Mouse (Mus musculus): ENCODE results near the gene Tor4a. TPM values are rescaled to one million over a fixed set of nuclear protein-coding genes. Genes with fewer than 3 reads are reported as not detected.
A peak's percentile ranks its signal among the peaks of the same experiment; 100 is the strongest.

Tor4a gene
- polyA plus RNA-seq, 1 experiment, result not detected

GRCm38 (mm10) chr2:25221331-25221772, 24.7 kb upstream of the Tor4a start:
- H3K27ac ChIP-seq (ENCODE audit: insufficient read depth, low read depth, low read length), result no peak overlapping the region
- no peak for TF ChIP-seq CTCF (IDR thresholded peaks at IDR 0.05; ENCODE audit: insufficient read depth, low read depth, low read length)
- no peaks in the 10 kb centered on the region for H3K4me1 ChIP-seq (ENCODE audit: control insufficient read depth, insufficient read depth, low read length)
- no peak overlapping the region for H3K4me3 ChIP-seq (ENCODE audit: insufficient read depth, low read depth, low read length)
- 74% methylated on average over 5 of the region's 5 CpGs for WGBS

DNA sequence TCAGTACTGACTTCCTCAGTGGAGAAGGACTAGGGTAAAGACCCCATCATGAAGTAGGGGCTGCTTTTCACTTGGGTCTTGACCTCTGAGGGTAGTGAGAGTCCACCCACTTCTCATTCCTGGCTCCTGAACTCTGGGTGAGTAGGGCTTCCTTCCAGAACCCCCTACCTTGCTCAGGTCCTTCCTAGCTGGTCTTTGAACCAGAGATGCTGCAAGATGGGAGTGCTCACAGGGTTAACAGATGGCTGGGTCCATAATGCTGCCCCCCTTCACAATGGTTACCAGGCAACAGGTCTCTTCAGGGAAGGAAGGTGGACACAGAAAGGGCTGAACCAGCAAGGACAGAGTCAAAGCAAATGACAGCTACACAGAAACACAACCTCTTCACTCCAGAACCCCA, 21.8 kb upstream of the Tor4a start, which contains the start of gene Fam166a:
TSS of gene Fam166a (plus strand) at position 301 of the 400 bp plus-strand sequence.
- TF ChIP-seq POLR2A (IDR thresholded peaks at IDR 0.05; ENCODE audit: insufficient read depth, low read depth, low read length), result no peak
- TF ChIP-seq CTCF (IDR thresholded peaks at IDR 0.05; ENCODE audit: insufficient read depth, low read depth, low read length), result no peak
- Histone ChIP-seq H3K4me3 (ENCODE audit: insufficient read depth, low read depth, low read length) (no peak within 1 kb of the TSS), H3K27ac (ENCODE audit: insufficient read depth, low read depth, low read length) (no peak within 1 kb of the TSS), H3K4me1 (ENCODE audit: control insufficient read depth, insufficient read depth, low read length) (no peaks in the 10 kb centered on the region)

DNA sequence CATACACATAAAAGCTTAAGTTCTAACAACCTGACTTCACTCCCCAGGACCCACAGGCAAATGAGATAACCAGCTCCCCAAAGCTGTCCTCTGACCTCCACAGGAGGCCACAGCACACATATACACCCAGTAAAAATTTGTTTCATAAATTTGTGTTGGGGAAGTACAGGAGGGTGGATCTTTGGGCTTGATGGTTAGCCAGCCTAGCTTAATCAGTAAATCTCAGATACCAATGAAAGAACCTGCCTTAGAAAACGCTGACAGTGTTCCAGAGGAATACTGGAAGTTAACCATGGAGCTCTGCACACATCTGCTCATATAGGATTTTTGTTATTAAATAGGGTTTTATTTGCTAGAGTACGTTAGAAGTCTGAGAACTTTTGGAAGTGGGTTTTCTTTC, 21.0 kb upstream of the Tor4a start:
- no peak for TF ChIP-seq POLR2A (IDR thresholded peaks at IDR 0.05; ENCODE audit: insufficient read depth, low read depth, low read length)
- TF ChIP-seq CTCF (IDR thresholded peaks at IDR 0.05; ENCODE audit: insufficient read depth, low read depth, low read length), result no peak
- Histone ChIP-seq H3K4me3 (ENCODE audit: insufficient read depth, low read depth, low read length) (no peak overlapping the region), H3K4me1 (ENCODE audit: control insufficient read depth, insufficient read depth, low read length) (no peaks in the 10 kb centered on the region), H3K27ac (ENCODE audit: insufficient read depth, low read depth, low read length) (no peak overlapping the region)
- WGBS, result 70% methylated on average over 2 of the region's 2 CpGs

GRCm38 (mm10) chr2:25214444-25214843, 17.8 kb upstream of the Tor4a start, which contains the start of gene Stpg3:
Stpg3 (minus strand) TSS chr2:25214637.
- Histone ChIP-seq H3K4me1 (ENCODE audit: control insufficient read depth, insufficient read depth, low read length) (peaks cover 8% of the 10 kb centered on the region), H3K27ac (ENCODE audit: insufficient read depth, low read depth, low read length) (no peak within 1 kb of the TSS), H3K4me3 (ENCODE audit: insufficient read depth, low read depth, low read length) (no peak within 1 kb of the TSS)
- WGBS, result 77% methylated on average over 3 of the region's 3 CpGs
- TF ChIP-seq CTCF (IDR thresholded peaks at IDR 0.05; ENCODE audit: insufficient read depth, low read depth, low read length) (no peak), POLR2A (IDR thresholded peaks at IDR 0.05; ENCODE audit: insufficient read depth, low read depth, low read length) (no peak)

DNA sequence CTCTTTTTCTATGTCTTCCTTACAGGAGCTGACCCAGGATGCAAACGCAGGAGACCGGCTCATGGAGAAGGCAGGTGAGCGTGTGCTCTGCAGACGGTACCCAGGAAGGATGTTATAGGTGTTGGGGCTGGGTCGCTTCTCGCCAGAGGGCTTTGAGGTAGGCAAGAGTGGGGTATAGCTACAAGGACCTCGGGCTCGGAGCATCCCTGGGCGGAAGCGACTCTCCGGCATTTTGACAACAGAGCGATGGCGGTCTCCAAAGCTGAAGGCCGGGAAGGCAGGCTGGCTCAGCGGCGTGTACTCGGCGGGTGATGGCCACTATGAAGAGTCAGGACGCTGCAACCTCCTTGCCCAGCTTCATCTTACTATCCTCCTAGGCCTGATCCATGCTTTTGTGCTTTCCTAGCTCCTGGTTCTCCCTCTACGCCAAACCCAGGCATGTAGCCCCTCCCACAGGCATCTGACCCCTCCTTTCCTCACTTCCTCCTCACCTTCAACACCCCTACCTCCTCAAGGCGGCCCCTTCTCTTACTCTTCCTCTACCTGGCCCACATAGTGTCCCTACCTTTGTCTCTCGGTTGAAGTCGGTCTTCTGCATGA, 16.7 kb upstream of the Tor4a start:
- H3K4me3 ChIP-seq (ENCODE audit: insufficient read depth, low read depth, low read length), result no peak overlapping the region
- WGBS, result 74% methylated on average over 23 of the region's 23 CpGs
- TF ChIP-seq POLR2A (IDR thresholded peaks at IDR 0.05; ENCODE audit: insufficient read depth, low read depth, low read length) (no peak), CTCF (IDR thresholded peaks at IDR 0.05; ENCODE audit: insufficient read depth, low read depth, low read length) (no peak)
- no peak overlapping the region for H3K27ac ChIP-seq (ENCODE audit: insufficient read depth, low read depth, low read length)
- peaks cover 8% of the 10 kb centered on the region for H3K4me1 ChIP-seq (ENCODE audit: control insufficient read depth, insufficient read depth, low read length)

DNA sequence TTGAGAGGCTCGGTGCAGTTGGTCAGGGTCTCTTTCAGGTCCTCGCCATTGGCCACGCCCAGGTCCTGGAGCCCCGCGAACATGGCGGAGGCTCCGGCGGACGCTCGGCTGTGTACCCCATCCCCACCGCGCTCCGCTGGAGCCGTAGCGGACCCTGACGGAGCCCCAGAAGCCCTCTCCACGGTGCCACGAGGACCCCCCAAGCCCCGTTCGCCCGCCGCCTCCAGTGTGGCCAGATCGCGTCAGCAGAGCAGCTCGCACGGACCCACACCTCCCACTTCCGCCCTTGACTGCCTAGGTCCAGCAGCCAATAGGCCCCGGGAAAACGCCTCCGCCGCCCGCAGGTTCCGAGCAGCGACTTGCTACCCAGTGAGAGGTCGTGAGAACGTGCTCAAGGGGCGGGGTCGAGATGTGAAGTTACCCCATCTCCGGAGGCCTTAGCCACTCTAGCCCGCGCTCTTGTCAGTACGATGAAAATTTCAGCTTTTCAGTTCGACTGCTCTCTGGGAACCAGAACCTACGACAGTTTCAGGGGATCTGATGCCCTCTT, 14.5 kb upstream of the Tor4a start, which contains the start of gene Nelfb:
TSS of gene Nelfb (minus strand) at position 369 of the 550 bp plus-strand sequence.
- H3K27ac ChIP-seq (ENCODE audit: insufficient read depth, low read depth, low read length), result peak within 1 kb of the TSS; percentile 66
- WGBS, result 1% methylated on average over 42 of the region's 44 CpGs
- TF ChIP-seq CTCF (IDR thresholded peaks at IDR 0.05; ENCODE audit: insufficient read depth, low read depth, low read length) (no peak), POLR2A (IDR thresholded peaks at IDR 0.05; ENCODE audit: insufficient read depth, low read depth, low read length) (peak; percentile 49)
- peaks cover 11% of the 10 kb centered on the region for H3K4me1 ChIP-seq (ENCODE audit: control insufficient read depth, insufficient read depth, low read length)
- H3K4me3 ChIP-seq (ENCODE audit: insufficient read depth, low read depth, low read length), result peak within 1 kb of the TSS; percentile 84

DNA sequence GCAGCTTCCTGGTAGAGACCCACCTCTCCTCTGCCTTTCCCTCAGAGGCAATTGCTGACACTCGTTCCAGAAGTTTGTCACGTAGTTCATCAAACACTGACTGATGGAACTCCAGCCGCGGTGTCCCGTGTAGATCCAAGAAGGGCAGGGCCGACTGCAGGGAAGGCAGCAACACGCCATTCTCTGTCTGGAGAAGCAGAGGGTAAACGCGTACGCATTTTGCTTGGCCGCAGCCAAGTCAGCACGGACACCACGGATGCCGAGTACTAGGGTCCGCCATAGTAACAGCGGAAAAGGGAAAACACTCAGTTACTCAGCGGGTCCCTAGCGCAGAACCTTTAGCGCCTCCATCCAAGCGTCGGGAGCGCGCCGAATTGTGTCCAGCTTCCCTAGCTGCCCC, 14.0 kb upstream of the Tor4a start:
- Histone ChIP-seq H3K27ac (ENCODE audit: insufficient read depth, low read depth, low read length) (peak overlapping the region; percentile 66), H3K4me1 (ENCODE audit: control insufficient read depth, insufficient read depth, low read length) (peaks cover 11% of the 10 kb centered on the region), H3K4me3 (ENCODE audit: insufficient read depth, low read depth, low read length) (peak overlapping the region; percentile 84)
- TF ChIP-seq POLR2A (IDR thresholded peaks at IDR 0.05; ENCODE audit: insufficient read depth, low read depth, low read length), result no peak
- no peak for TF ChIP-seq CTCF (IDR thresholded peaks at IDR 0.05; ENCODE audit: insufficient read depth, low read depth, low read length)
- under 1% methylated on average over 24 of the region's 24 CpGs for WGBS

- H3K4me1 ChIP-seq (ENCODE audit: control insufficient read depth, insufficient read depth, low read length), result peaks cover 11% of the 10 kb centered on the region
- WGBS, result 41% methylated on average over 1 of the region's 1 CpGs
- H3K4me3 ChIP-seq (ENCODE audit: insufficient read depth, low read depth, low read length), result no peak overlapping the region
- no peak overlapping the region for H3K27ac ChIP-seq (ENCODE audit: insufficient read depth, low read depth, low read length)
- TF ChIP-seq CTCF (IDR thresholded peaks at IDR 0.05; ENCODE audit: insufficient read depth, low read depth, low read length), result no peak
- TF ChIP-seq POLR2A (IDR thresholded peaks at IDR 0.05; ENCODE audit: insufficient read depth, low read depth, low read length), result no peak
Measured at GRCm38 (mm10) chr2:25207593-25207992, 10.9 kb upstream of the Tor4a start.

DNA sequence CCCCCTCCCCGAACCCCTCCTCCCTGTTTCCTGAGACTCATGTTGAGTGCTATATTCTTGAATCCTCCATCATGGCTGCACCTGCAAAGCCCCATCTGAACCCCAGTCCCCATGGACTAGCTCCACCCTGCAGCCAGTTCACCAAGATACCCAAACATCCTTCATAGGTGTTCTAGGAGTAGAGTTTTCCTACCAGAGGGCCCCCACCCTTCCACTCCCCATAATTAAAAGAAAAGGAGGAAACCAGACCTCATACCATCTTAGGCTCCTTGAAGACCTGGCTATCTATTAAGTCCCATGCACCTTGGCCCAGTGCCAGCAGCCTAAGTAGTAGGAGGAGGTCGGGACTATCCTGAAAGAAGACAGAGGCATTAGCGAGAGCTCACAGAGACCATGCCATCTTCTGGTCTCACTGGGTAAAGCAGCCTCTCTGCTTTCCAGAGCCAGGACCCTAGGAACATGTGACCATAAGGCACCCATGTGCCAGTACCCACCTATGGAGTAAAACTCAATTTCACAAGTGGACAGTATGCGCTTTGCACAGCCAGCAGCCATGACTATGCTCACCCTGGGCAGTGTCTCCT, 7.0 kb upstream of the Tor4a start:
- WGBS, result 51% methylated on average over 4 of the region's 4 CpGs
- no peak for TF ChIP-seq POLR2A (IDR thresholded peaks at IDR 0.05; ENCODE audit: insufficient read depth, low read depth, low read length)
- no peak for TF ChIP-seq CTCF (IDR thresholded peaks at IDR 0.05; ENCODE audit: insufficient read depth, low read depth, low read length)
- no peak overlapping the region for H3K4me3 ChIP-seq (ENCODE audit: insufficient read depth, low read depth, low read length)
- H3K4me1 ChIP-seq (ENCODE audit: control insufficient read depth, insufficient read depth, low read length), result 0 out of 2 replicates have a peak, but pooled peaks cover 2% of the 10 kb centered on the region
- H3K27ac ChIP-seq (ENCODE audit: insufficient read depth, low read depth, low read length), result no peak overlapping the region

Measured in olfactory bulb, adult 2 months (tissue).